Mouse (Mus musculus) CD8-positive naive resting alpha-beta T cell, adult 2 months (primary cell): ENCODE data around the gene C730034F03Rik.
"Not testable (repeated sequence)": the region's sequence is repeated elsewhere in the genome, so short reads cannot be mapped to it uniquely, and the experiment has no call there.

ENCODE experiments used
- DNase-seq, 2 experiments: peaks; one replicate each; pipeline ENCODE4 v3.0.0; 2022; ENCODE audit warnings: low read depth in 2 of 2, low spot score in 2 of 2

Gene C730034F03Rik

GRCm38 (mm10) chr15:89429352-89430221 lies at the start of gene C730034F03Rik, which contains the start of the genes Gm44502 and Chkb:
TSS of gene C730034F03Rik (plus strand) at chr15:89429589.
TSS of gene Gm44502 (minus strand) at chr15:89429696.
TSS of gene Chkb (minus strand) at chr15:89429908.
- DNase-seq = peak; percentile 85 to 88

- no peak for DNase-seq
Observed at GRCm38 (mm10) chr15:89384617-89385016, 44.8 kb upstream of the C730034F03Rik start, which contains the start of gene Klhdc7b. TSS of gene Klhdc7b (plus strand) at chr15:89384917.

- no peak for DNase-seq
Observed at GRCm38 (mm10) chr15:89387127-89387526, 42.3 kb upstream of the C730034F03Rik start.

GRCm38 (mm10) chr15:89390081-89390480 lies 39.3 kb upstream of the C730034F03Rik start:
- DNase-seq = no peak

DNA sequence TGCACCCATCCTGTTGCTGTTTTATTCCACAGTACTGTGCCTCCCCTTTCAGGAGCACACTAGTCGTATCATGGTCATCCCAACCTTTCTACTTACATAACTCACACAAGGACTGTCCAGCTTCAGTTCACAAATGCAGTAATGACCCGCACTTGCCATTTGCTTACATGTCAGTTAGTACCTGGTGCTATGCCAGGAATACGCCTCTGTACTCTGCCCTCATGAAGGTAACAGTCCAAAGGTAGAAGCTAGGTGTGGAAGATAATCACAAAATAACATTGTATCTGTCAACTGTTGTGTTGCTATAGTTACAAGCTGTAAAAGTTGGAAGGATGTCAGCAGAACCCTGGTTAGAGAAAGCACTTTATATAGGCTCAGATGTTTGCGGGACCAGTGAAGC lies 32.5 kb upstream of the C730034F03Rik start:
- no peak for DNase-seq

- DNase-seq = no peak
Observed at GRCm38 (mm10) chr15:89398146-89398545, 31.2 kb upstream of the C730034F03Rik start.

DNA sequence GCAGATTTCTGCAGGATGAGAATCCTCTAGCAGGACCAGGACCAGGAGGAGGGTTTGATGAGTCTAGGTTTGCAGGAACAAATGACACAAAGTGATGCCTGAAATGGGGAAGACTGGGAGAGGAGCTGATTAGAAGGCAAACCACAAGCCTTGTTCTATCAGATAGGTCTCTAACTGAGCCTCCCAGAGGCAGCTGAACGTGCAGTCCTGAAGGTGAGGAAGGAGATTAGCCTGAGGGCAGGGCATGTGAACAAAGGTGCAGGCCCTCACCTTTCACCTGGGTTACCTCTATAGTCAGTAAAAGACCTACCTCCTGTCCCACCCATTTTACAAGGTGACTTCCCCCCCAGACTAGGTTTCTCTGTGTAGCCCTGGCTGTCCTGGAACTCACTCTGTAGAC lies 29.7 kb upstream of the C730034F03Rik start:
- DNase-seq = no peak

- DNase-seq = no peak
Observed at GRCm38 (mm10) chr15:89402471-89402870, 26.9 kb upstream of the C730034F03Rik start.

DNA sequence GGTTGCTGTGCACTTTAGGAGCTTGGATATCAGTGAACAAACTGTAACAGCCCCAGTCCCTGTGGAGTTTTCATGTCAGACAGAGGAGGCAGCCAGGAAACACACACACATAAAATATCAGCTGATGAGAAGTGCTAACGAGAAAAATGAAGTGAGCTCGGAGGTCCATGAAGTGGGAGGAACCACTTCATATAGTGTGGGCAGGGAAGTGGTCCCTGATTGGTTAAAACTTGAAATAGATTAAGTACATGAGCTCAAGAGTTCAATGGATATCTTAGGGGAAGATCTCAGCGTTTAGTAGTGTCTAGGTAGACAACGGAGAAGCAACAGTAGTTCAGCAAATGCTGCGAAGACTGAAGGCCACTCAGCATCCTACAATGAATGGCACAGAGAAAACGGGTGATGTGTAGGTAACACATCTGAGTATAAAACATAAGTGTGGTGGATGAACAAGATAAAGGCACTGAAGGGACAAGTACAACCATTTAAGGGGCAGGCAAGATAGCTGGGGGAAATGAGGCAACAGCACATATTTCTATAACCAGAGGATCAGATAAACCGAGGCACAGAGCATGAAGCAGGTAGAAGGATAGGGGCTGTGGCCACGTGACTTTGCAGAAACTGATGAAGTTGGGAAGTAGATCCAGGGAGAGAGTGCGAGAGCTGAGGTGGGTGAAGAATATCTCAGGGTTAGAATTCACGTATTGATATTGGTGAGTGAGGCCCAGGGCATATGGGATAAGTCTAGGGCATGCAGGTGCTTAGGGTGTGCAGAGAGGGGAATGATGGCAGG lies 24.4 kb upstream of the C730034F03Rik start:
- DNase-seq = no peak

DNA sequence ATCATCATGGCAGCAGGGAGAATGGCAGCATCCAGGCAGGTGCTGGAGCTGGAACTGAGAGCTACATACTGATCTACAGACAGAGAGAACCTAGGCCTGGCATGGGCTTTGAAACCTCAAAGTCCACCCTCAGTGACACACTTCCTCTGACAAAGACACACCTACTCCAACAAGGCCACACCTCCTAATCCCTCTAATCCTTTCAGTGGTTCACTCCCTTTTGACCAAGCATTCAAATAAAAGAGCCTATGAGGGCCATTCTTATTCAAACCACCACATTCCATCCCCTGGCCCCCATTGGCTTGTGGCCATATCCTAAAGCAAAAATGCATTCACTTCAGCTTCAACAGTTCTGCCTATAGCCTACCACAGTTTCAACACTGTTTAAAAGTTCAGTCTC lies 22.7 kb upstream of the C730034F03Rik start:
- DNase-seq = no peak

- no peak for DNase-seq
Observed at GRCm38 (mm10) chr15:89410118-89410517, 19.3 kb upstream of the C730034F03Rik start, which contains the start of gene Syce3. TSS of gene Syce3 (minus strand) at chr15:89410503.

GRCm38 (mm10) chr15:89415282-89415681 lies 14.1 kb upstream of the C730034F03Rik start:
- no peak for DNase-seq

DNA sequence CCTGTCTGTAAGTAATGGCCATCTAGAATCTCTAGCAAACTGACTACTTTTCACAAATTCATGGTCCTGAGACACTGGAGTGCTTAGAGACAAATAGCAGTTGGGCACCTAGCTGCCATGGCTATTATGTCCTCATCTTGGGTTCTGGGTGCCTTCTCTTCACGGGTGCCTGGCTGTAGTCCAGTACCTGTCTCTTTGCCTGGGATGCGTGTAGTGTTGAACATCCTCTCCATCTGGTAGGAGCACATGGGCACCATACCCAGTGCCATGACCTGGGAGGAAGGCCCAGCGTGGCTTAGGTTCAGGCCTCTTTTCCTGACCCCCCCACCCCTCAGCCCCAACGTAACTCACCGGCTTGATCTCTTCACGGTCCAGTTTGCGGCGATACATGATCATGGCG lies 7.5 kb upstream of the C730034F03Rik start:
- no peak for DNase-seq

DNA sequence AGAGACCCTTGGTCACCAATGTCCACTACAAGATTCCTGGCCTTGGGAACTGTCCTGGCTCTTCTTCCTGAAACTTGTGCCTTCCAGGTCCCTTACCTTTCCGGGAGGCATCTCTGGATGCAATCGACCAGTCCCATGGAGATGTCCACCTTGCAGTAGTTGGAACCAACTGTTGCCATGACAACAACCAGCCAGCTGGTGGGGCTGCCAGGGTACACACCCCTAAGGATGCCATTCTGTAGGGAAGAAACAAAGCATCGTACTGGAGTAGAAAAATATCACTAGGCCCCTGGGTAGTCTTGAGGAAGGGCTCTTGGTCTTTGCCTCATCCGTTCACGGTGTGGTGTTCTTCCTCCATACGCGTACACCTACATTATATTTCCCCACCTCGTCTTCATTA lies 4.8 kb upstream of the C730034F03Rik start:
- no peak for DNase-seq

GRCm38 (mm10) chr15:89425711-89426121 lies 3.7 kb upstream of the C730034F03Rik start, which contains the start of gene Cpt1b:
TSS of gene Cpt1b (minus strand) at chr15:89425863.
- no peak for DNase-seq

DNA sequence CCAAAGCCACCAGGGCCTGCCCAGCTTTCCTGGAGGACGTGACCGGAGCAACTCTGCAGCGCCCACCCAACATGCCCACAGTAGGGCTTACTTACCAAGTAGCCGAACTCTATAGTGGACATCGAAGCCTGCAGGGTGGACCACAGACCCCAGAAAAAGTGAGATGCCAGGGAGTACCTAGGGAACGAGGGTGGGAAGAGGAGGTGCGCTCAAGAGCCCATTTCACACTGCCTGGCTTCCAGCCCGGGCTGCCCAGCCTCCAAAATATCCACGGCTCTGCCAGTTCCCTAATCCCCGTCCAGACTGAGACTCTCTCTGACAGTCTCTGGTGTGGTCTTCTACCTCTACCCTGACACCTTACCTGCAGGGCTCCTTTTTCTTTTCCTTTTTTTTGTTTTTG lies 2.7 kb upstream of the C730034F03Rik start:
- DNase-seq = no peak

DNA sequence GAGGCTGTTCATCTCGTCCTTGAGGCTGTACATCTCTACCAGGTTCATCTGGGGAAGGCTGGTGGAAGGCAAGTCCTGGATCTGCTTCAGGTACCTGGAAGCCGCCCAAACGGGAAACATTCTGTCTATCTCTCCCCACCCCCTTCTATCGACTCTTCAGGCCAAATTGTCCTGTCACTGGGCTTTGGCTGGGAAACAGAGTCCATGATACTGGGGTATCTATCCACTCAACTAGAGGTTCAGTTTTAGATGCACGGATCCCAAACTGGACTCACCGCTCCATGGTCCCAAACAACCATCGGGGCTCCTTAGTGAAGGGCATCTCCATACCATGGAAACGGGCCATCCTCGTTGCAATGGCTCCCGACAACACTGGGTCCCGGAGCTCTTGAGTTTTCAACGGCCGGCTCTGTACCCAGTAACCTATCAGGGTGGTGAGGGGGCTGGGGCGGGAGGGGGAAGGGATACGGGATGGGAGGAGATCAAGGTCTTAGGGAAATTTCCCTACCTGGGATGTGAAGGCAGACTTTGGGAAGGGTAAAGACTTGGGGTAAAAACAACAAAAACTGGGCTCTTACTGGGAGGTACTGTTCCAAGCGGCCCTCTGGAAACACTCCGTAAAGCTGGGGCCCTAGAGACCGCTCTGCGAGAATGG lies 1.1 kb upstream of the C730034F03Rik start:
- DNase-seq = no peak

DNA sequence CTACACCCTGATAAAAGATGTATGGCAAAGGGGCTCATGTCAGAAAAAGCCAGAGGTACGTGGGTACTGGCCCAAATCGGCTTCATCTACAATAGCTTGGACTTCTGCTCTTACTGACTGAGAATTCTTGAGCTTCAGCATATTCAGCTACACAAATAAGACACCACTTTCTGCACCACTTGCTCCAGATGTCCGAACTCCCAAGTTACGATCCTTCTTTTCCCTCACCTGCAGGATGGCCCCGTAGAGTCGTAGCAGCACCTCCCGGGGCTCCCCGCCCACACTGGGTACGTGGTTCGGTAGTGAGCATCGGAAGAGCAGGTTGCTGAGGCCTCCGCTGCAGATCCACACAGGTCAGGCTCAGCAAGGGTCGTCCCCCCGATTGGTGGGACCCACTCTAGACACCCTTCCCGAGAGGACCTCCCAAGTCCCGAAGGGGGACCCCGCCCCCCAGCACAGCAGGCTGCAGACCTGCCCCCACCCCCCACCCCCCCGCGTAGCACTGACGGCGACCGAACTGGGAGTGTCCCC lies 503 bp upstream of the C730034F03Rik start:
- peak in 1 of 2 experiments; percentile 9 for DNase-seq

DNA sequence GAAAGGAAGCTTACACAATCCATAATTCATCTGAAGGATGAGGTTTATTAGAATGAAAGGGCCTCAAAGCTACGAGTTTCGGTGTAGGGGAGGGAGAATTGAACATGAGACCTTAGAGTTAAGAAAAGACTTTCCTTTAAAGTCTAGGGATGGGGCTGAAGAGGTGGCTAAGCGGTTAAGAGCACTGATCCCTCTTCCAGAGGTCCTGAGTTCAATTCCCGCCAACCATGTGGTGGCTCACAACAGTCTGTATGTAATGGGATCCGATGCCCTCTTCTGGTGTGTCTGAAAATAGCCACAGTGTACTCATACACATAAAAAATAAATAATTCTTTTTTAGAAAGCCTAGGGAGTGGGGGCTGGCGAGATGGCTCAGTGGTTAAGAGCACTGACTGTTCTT lies 952 bp downstream of the C730034F03Rik start:
- no peak for DNase-seq

DNA sequence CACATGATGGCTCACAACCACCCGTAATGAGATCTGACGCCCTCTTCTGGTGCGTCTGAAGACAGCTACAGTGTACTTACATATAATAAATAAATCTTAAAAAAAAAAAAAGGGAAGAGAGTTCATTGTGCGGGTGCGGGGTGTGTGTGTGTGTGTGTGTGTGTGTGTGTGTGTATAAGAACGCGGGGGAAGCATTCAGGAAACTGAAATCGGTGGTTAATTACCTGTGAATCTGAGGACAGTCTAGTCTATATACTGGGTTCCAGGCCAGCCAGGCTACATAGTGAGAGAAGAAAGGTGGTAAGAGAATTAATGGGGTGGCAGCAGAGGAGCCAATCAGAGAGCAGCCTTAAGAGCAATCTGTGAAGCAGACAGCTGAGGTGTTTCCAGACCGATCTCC lies 1.4 kb downstream of the C730034F03Rik start:
- not testable (repeated sequence) for DNase-seq

DNA sequence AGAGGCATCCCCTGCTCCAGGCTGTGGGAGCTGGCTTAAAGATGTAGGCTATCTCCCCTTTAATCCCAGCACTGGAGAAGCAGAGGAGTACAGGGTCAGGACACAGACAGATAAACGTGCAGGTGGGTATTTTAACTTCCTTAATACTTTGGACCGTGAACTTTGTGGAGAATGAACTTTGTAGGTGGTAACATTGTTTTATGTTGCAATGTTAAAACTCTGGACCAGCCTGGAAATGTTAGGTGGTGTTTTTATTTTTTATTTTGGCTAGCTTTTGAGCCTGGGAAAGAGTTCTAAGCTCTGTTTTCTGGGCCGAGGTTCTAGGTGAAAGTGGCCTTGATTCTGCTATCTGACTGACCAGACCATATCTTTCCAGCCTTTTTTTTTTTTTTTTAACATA lies 1.9 kb downstream of the C730034F03Rik start:
- DNase-seq = no peak
